Mouse (Mus musculus): ENCODE results near the gene Pde1c. TPM values are rescaled to one million over a fixed set of nuclear protein-coding genes. Genes with fewer than 3 reads are reported as not detected.

The Pde1c gene
- polyA plus RNA-seq, 1 experiment from 2014 or later = 13.9 TPM

GRCm38 (mm10) chr6:56485078-56485477, 83.8 kb downstream of the Pde1c start:
- no peaks in the 10 kb centered on the region for H3K9me3 ChIP-seq (ENCODE audit: control insufficient read depth, low read length)
- no peak overlapping the region for H3K9ac ChIP-seq (replicated peaks; ENCODE audit: low read length)
- no peak overlapping the region for H3K4me3 ChIP-seq (replicated peaks; ENCODE audit: low read depth, low read length)
- H3K27ac ChIP-seq (replicated peaks; ENCODE audit: low read depth, low read length) = no peak overlapping the region
- H3K4me1 ChIP-seq (ENCODE audit: control insufficient read depth, insufficient read depth, low read length) = no peaks in the 10 kb centered on the region
- no peak overlapping the region for H3K4me2 ChIP-seq (ENCODE audit: low read length)
- 71% methylated on average over 3 of the region's 3 CpGs for WGBS
- no peaks in the 10 kb centered on the region for H3K36me3 ChIP-seq (ENCODE audit: control insufficient read depth, insufficient read depth, low read length)
- no peak for DNase-seq
- no peaks in the 10 kb centered on the region for H3K27me3 ChIP-seq (ENCODE audit: control insufficient read depth, insufficient read depth, low read length)
- ATAC-seq (ENCODE audit: low FRiP score, low TSS enrichment) = no peak

- Histone ChIP-seq H3K27me3 (ENCODE audit: control insufficient read depth, insufficient read depth, low read length) (no peaks in the 10 kb centered on the region), H3K4me1 (ENCODE audit: control insufficient read depth, insufficient read depth, low read length) (no peaks in the 10 kb centered on the region), H3K9me3 (ENCODE audit: control insufficient read depth, low read length) (no peaks in the 10 kb centered on the region), H3K36me3 (ENCODE audit: control insufficient read depth, insufficient read depth, low read length) (no peaks in the 10 kb centered on the region), H3K4me2 (ENCODE audit: low read length) (no peak overlapping the region), H3K9ac (replicated peaks; ENCODE audit: low read length) (no peak overlapping the region), H3K4me3 (replicated peaks; ENCODE audit: low read depth, low read length) (no peak overlapping the region), H3K27ac (replicated peaks; ENCODE audit: low read depth, low read length) (no peak overlapping the region)
- ATAC-seq (ENCODE audit: low FRiP score, low TSS enrichment) (0 out of 2 replicates have a peak, but pooled peaks have one; percentile 40), DNase-seq (peak; percentile 90)
- WGBS = under 1% methylated on average over 6 of the region's 6 CpGs
Observed at GRCm38 (mm10) chr6:56480914-56481482, 87.9 kb downstream of the Pde1c start.

GRCm38 (mm10) chr6:56476581-56476980, 92.3 kb downstream of the Pde1c start:
- no peaks in the 10 kb centered on the region for H3K4me1 ChIP-seq (ENCODE audit: control insufficient read depth, insufficient read depth, low read length)
- no peak overlapping the region for H3K4me2 ChIP-seq (ENCODE audit: low read length)
- H3K4me3 ChIP-seq (replicated peaks; ENCODE audit: low read depth, low read length) = no peak overlapping the region
- no peak overlapping the region for H3K9ac ChIP-seq (replicated peaks; ENCODE audit: low read length)
- no peaks in the 10 kb centered on the region for H3K36me3 ChIP-seq (ENCODE audit: control insufficient read depth, insufficient read depth, low read length)
- ATAC-seq (ENCODE audit: low FRiP score, low TSS enrichment) = no peak
- no peaks in the 10 kb centered on the region for H3K27me3 ChIP-seq (ENCODE audit: control insufficient read depth, insufficient read depth, low read length)
- DNase-seq = peak; percentile 80
- H3K27ac ChIP-seq (replicated peaks; ENCODE audit: low read depth, low read length) = no peak overlapping the region
- 33% methylated on average over 6 of the region's 6 CpGs for whole genome bisulfite sequencing
- no peaks in the 10 kb centered on the region for H3K9me3 ChIP-seq (ENCODE audit: control insufficient read depth, low read length)

GRCm38 (mm10) chr6:56458098-56458497, 110.8 kb downstream of the Pde1c start:
- Histone ChIP-seq H3K27me3 (ENCODE audit: control insufficient read depth, insufficient read depth, low read length) (no peaks in the 10 kb centered on the region), H3K4me2 (ENCODE audit: low read length) (no peak overlapping the region), H3K4me1 (ENCODE audit: control insufficient read depth, insufficient read depth, low read length) (no peaks in the 10 kb centered on the region), H3K9ac (replicated peaks; ENCODE audit: low read length) (no peak overlapping the region), H3K36me3 (ENCODE audit: control insufficient read depth, insufficient read depth, low read length) (no peaks in the 10 kb centered on the region), H3K27ac (replicated peaks; ENCODE audit: low read depth, low read length) (no peak overlapping the region), H3K9me3 (ENCODE audit: control insufficient read depth, low read length) (no peaks in the 10 kb centered on the region), H3K4me3 (replicated peaks; ENCODE audit: low read depth, low read length) (no peak overlapping the region)
- WGBS = 49% methylated on average over 3 of the region's 3 CpGs
- no peak for ATAC-seq (ENCODE audit: low FRiP score, low TSS enrichment)
- peak; percentile 9 for DNase-seq

- H3K4me1 ChIP-seq (ENCODE audit: control insufficient read depth, insufficient read depth, low read length) = no peaks in the 10 kb centered on the region
- no peaks in the 10 kb centered on the region for H3K27me3 ChIP-seq (ENCODE audit: control insufficient read depth, insufficient read depth, low read length)
- no peak overlapping the region for H3K9ac ChIP-seq (replicated peaks; ENCODE audit: low read length)
- no peak overlapping the region for H3K4me3 ChIP-seq (replicated peaks; ENCODE audit: low read depth, low read length)
- H3K36me3 ChIP-seq (ENCODE audit: control insufficient read depth, insufficient read depth, low read length) = no peaks in the 10 kb centered on the region
- H3K4me2 ChIP-seq (ENCODE audit: low read length) = no peak overlapping the region
- no peaks in the 10 kb centered on the region for H3K9me3 ChIP-seq (ENCODE audit: control insufficient read depth, low read length)
- H3K27ac ChIP-seq (replicated peaks; ENCODE audit: low read depth, low read length) = no peak overlapping the region
- ATAC-seq (ENCODE audit: low FRiP score, low TSS enrichment) (no peak), DNase-seq (peak; percentile 56)
- WGBS = 35% methylated on average over 2 of the region's 2 CpGs
Observed at GRCm38 (mm10) chr6:56447917-56448316, 121.0 kb downstream of the Pde1c start.

GRCm38 (mm10) chr6:56441501-56441900, 127.4 kb downstream of the Pde1c start:
- ATAC-seq (ENCODE audit: low FRiP score, low TSS enrichment) = no peak
- H3K4me3 ChIP-seq (replicated peaks; ENCODE audit: low read depth, low read length) = no peak overlapping the region
- H3K27ac ChIP-seq (replicated peaks; ENCODE audit: low read depth, low read length) = no peak overlapping the region
- H3K9me3 ChIP-seq (ENCODE audit: control insufficient read depth, low read length) = no peaks in the 10 kb centered on the region
- H3K36me3 ChIP-seq (ENCODE audit: control insufficient read depth, insufficient read depth, low read length) = no peaks in the 10 kb centered on the region
- H3K4me2 ChIP-seq (ENCODE audit: low read length) = no peak overlapping the region
- WGBS = 80% methylated on average over 4 of the region's 4 CpGs
- DNase-seq = no peak
- H3K27me3 ChIP-seq (ENCODE audit: control insufficient read depth, insufficient read depth, low read length) = no peaks in the 10 kb centered on the region
- no peaks in the 10 kb centered on the region for H3K4me1 ChIP-seq (ENCODE audit: control insufficient read depth, insufficient read depth, low read length)
- no peak overlapping the region for H3K9ac ChIP-seq (replicated peaks; ENCODE audit: low read length)

GRCm38 (mm10) chr6:56425846-56426245, 143.1 kb downstream of the Pde1c start:
- WGBS = 90% methylated on average over 5 of the region's 5 CpGs
- H3K4me2 ChIP-seq (ENCODE audit: low read length) = no peak overlapping the region
- H3K9me3 ChIP-seq (ENCODE audit: control insufficient read depth, low read length) = no peaks in the 10 kb centered on the region
- DNase-seq (no peak), ATAC-seq (ENCODE audit: low FRiP score, low TSS enrichment) (no peak)
- H3K27me3 ChIP-seq (ENCODE audit: control insufficient read depth, insufficient read depth, low read length) = no peaks in the 10 kb centered on the region
- H3K4me1 ChIP-seq (ENCODE audit: control insufficient read depth, insufficient read depth, low read length) = no peaks in the 10 kb centered on the region
- no peaks in the 10 kb centered on the region for H3K36me3 ChIP-seq (ENCODE audit: control insufficient read depth, insufficient read depth, low read length)
- H3K9ac ChIP-seq (replicated peaks; ENCODE audit: low read length) = no peak overlapping the region
- no peak overlapping the region for H3K4me3 ChIP-seq (replicated peaks; ENCODE audit: low read depth, low read length)
- H3K27ac ChIP-seq (replicated peaks; ENCODE audit: low read depth, low read length) = no peak overlapping the region

GRCm38 (mm10) chr6:56422866-56423265, 146.0 kb downstream of the Pde1c start:
- ATAC-seq (ENCODE audit: low FRiP score, low TSS enrichment) = no peak
- Histone ChIP-seq H3K27me3 (ENCODE audit: control insufficient read depth, insufficient read depth, low read length) (no peaks in the 10 kb centered on the region), H3K9ac (replicated peaks; ENCODE audit: low read length) (no peak overlapping the region), H3K9me3 (ENCODE audit: control insufficient read depth, low read length) (no peaks in the 10 kb centered on the region), H3K27ac (replicated peaks; ENCODE audit: low read depth, low read length) (no peak overlapping the region), H3K4me3 (replicated peaks; ENCODE audit: low read depth, low read length) (no peak overlapping the region), H3K4me1 (ENCODE audit: control insufficient read depth, insufficient read depth, low read length) (no peaks in the 10 kb centered on the region), H3K36me3 (ENCODE audit: control insufficient read depth, insufficient read depth, low read length) (no peaks in the 10 kb centered on the region), H3K4me2 (ENCODE audit: low read length) (no peak overlapping the region)
- WGBS = 79% methylated on average over 3 of the region's 3 CpGs
- DNase-seq = no peak

- H3K9ac ChIP-seq (replicated peaks; ENCODE audit: low read length) = no peak overlapping the region
- ATAC-seq (ENCODE audit: low FRiP score, low TSS enrichment) = no peak
- WGBS = 75% methylated on average over 4 of the region's 4 CpGs
Observed at GRCm38 (mm10) chr6:56416191-56416590, 152.7 kb downstream of the Pde1c start.

More at GRCm38 (mm10) chr6:56416191-56416590, 152.7 kb downstream of the Pde1c start:
- no peaks in the 10 kb centered on the region for H3K9me3 ChIP-seq (ENCODE audit: control insufficient read depth, low read length)
- no peak for DNase-seq
- no peak overlapping the region for H3K27ac ChIP-seq (replicated peaks; ENCODE audit: low read depth, low read length)
- no peak overlapping the region for H3K4me2 ChIP-seq (ENCODE audit: low read length)
- H3K27me3 ChIP-seq (ENCODE audit: control insufficient read depth, insufficient read depth, low read length) = no peaks in the 10 kb centered on the region
- H3K4me1 ChIP-seq (ENCODE audit: control insufficient read depth, insufficient read depth, low read length) = no peaks in the 10 kb centered on the region
- H3K4me3 ChIP-seq (replicated peaks; ENCODE audit: low read depth, low read length) = no peak overlapping the region
- H3K36me3 ChIP-seq (ENCODE audit: control insufficient read depth, insufficient read depth, low read length) = no peaks in the 10 kb centered on the region
